Mouse (Mus musculus) hindbrain, postnatal 0 days (tissue): ENCODE results near the gene Sned1. TPM values are rescaled to one million over a fixed set of nuclear protein-coding genes. Genes with fewer than 3 reads are reported as not detected.

ENCODE experiments used
- ATAC-seq: fragments of 200-750 bp; cut with Nextera tagmentation; 2 replicates; pipeline ENCODE4 v1.8.0; 2017; ENCODE audit warnings: mild to moderate bottlenecking, moderate TSS enrichment, moderate library complexity
- DNase-seq: peaks from one replicate; pipeline ENCODE4 v3.0.0-alpha.2; 2015; ENCODE audit warnings: low spot score
- H3K27ac ChIP-seq: fragments of 300-500 bp; sonication (generic); 2 replicates; pipeline ENCODE4 v1.5.1; 2014; ENCODE audit warnings: mild to moderate bottlenecking
- H3K27me3 ChIP-seq: fragments of 300-500 bp; sonication (generic); 2 replicates; pipeline ENCODE4 v1.6.1; 2014; ENCODE audit warnings: low read length, mixed read lengths; ENCODE audit not compliant: insufficient read depth
- H3K36me3 ChIP-seq: fragments of 300-500 bp; sonication (generic); 2 replicates; pipeline ENCODE4 v1.6.1; 2014; ENCODE audit warnings: low read length, mixed read lengths; ENCODE audit not compliant: insufficient read depth
- H3K4me1 ChIP-seq: fragments of 300-500 bp; sonication (generic); 2 replicates; pipeline ENCODE4 v1.6.1; 2014; ENCODE audit warnings: antibody characterized with exemption, low read length, mixed read lengths; ENCODE audit not compliant: insufficient read depth
- H3K4me2 ChIP-seq: fragments of 300-500 bp; sonication (generic); 2 replicates; pipeline ENCODE4 v1.6.1; 2014; ENCODE audit warnings: low read depth, mild to moderate bottlenecking, low read length, moderate library complexity, mixed read lengths
- H3K4me3 ChIP-seq: fragments of 300-500 bp; sonication (generic); 2 replicates; pipeline ENCODE4 v1.5.1; 2014; ENCODE audit warnings: low read length
- H3K9ac ChIP-seq: fragments of 300-500 bp; sonication (generic); replicated peaks from 2 replicates; pipeline ENCODE4 v1.6.1; 2014; ENCODE audit warnings: mild to moderate bottlenecking, low read length, moderate library complexity, mixed read lengths
- H3K9me3 ChIP-seq: fragments of 300-500 bp; sonication (generic); 2 replicates; pipeline ENCODE4 v1.6.1; 2016; ENCODE audit warnings: low read length, mixed read lengths
- CTCF ChIP-seq: IDR thresholded peaks from 2 replicates; pipeline ENCODE4 v1.5.1; 2016; ENCODE audit warnings: antibody characterized with exemption, control low read depth, low read depth
- WGBS: fragments of 180-500 bp; shearing (Covaris S2); extraction: QIAGEN DNeasy Blood & Tissue Kit; methylation state at CpG from one replicate; pipeline ENCODE4 v1.1.7; 2014; 5-methylcytosine and 5-hydroxymethylcytosine counted together
- microRNA-seq, 2 experiments: library from miRNA; unstranded; fragments of <30 nt; microRNA quantifications; one replicate each; pipeline ENCODE4; 2016
- polyA plus RNA-seq: library from polyadenylated mRNA; unstranded; fragments of >200 nt; fragmentation: Nextera tagmentation; extraction: Ambion mirVana; gene quantifications from 2 replicates; pipeline ENCODE4 v1.2.1, GENCODE M21; 2015
- total RNA-seq: library from RNA; depleted of rRNA; stranded (reverse); fragments of >200 nt; gene quantifications from 2 replicates; pipeline ENCODE4 v1.2.3, GENCODE M21; 2014; rRNA removed

Gene Sned1
- total and polyA plus RNA-seq, 2 experiments from 2014 or later = 9.2 to 33.7 TPM

- Histone ChIP-seq H3K27me3 (no peaks in the 10 kb centered on the region), H3K4me3 (no peak overlapping the region), H3K27ac (no peak overlapping the region), H3K4me1 (no peaks in the 10 kb centered on the region), H3K9me3 (no peaks in the 10 kb centered on the region), H3K4me2 (no peak overlapping the region), H3K9ac (no peak overlapping the region), H3K36me3 (peaks cover 5% of the 10 kb centered on the region; the same call in 1 of the 2 replicates)
- 78% methylated on average over 2 of the region's 2 CpGs for WGBS
- ATAC-seq = no peak
- TF ChIP-seq CTCF = no peak
- DNase-seq = no peak
These were observed 99.0 kb downstream of the Sned1 start for GRCm38 (mm10) chr1:93334621-93335020.

GRCm38 (mm10) chr1:93342648-93343503 lies 107.2 kb downstream of the Sned1 start, which contains the start of the genes Ppp1r7 and Pask:
Gene Ppp1r7, plus strand, starts transcription at chr1:93342854.
Gene Pask, minus strand, starts transcription at chr1:93343482.
- peak within 1 kb of the TSS; percentile 64 for H3K4me2 ChIP-seq
- H3K4me3 ChIP-seq = peak within 1 kb of the TSS; percentile 66
- no peaks in the 10 kb centered on the region for H3K36me3 ChIP-seq
- peaks cover 8% of the 10 kb centered on the region for H3K4me1 ChIP-seq
- H3K9me3 ChIP-seq = no peaks in the 10 kb centered on the region
- H3K9ac ChIP-seq = peak within 1 kb of the TSS; percentile 79
- ATAC-seq = peak; percentile 95
- H3K27me3 ChIP-seq = no peaks in the 10 kb centered on the region
- TF ChIP-seq CTCF = no peak
- WGBS = under 1% methylated on average over 63 of the region's 63 CpGs
- peak within 1 kb of the TSS; percentile 75 for H3K27ac ChIP-seq
- DNase-seq = peak; percentile 98

- Histone ChIP-seq H3K9me3 (no peaks in the 10 kb centered on the region), H3K27ac (peak overlapping the region; percentile 75; the same call in 1 of the 2 replicates), H3K9ac (peak overlapping the region; percentile 79), H3K27me3 (no peaks in the 10 kb centered on the region), H3K4me2 (peak overlapping the region; percentile 64), H3K36me3 (no peaks in the 10 kb centered on the region), H3K4me3 (peak overlapping the region; percentile 66), H3K4me1 (peaks cover 8% of the 10 kb centered on the region)
- peak; percentile 99 for DNase-seq
- WGBS = under 1% methylated on average over 39 of the region's 39 CpGs
- peak; percentile 64 for TF ChIP-seq CTCF
- ATAC-seq = peak; percentile 96
These were observed 107.9 kb downstream of the Sned1 start for GRCm38 (mm10) chr1:93343504-93344047.

DNA sequence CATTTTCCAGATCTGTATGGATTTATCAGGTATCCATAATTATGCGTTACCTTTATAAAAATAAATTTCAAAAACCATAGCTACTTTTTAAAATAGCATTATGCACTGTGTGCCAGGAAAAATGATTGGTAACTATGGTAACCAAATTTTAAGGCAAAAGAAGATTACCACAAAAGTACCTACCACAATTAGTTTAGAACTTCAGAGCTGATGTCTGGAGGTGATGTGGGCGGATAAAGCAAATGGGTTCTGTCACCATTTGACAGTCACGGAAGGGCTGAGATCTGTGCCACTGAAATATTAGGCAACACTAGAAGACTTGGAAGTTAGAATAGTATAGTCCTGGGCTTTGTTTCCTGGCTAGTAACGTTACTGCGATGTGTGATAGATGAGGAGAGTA lies 111.5 kb downstream of the Sned1 start:
- Histone ChIP-seq H3K36me3 (peaks cover 22% of the 10 kb centered on the region; the same call in 1 of the 2 replicates), H3K4me2 (no peak overlapping the region), H3K4me1 (peaks cover 8% of the 10 kb centered on the region), H3K27me3 (no peaks in the 10 kb centered on the region), H3K4me3 (no peak overlapping the region), H3K9ac (no peak overlapping the region), H3K27ac (no peak overlapping the region), H3K9me3 (no peaks in the 10 kb centered on the region)
- DNase-seq = no peak
- 91% methylated on average over 5 of the region's 5 CpGs for WGBS
- TF ChIP-seq CTCF = no peak
- no peak for ATAC-seq

DNA sequence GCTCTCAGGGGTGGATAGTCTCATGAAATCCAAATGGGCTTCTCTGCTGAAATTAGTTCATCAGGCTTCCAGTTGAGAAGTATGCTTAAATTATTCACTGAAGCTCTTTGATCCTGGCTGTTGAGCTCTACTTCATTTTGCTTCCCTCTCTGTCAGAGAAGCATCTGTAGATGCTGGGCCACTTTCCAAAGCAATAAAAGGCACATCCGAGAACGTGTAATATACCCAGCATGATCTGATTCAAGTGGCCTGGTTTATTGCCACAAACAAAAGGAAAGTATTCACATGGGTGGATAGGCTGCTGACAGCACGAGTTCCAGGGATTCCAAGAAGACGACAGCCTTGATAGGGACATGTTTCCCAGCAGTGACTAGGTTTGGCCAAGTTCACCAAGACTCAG lies 114.1 kb downstream of the Sned1 start:
- no peak for DNase-seq
- Histone ChIP-seq H3K36me3 (peaks cover 45% of the 10 kb centered on the region; the same call in 1 of the 2 replicates), H3K9me3 (no peaks in the 10 kb centered on the region), H3K27me3 (no peaks in the 10 kb centered on the region), H3K27ac (no peak overlapping the region), H3K4me2 (no peak overlapping the region), H3K4me1 (no peaks in the 10 kb centered on the region), H3K4me3 (no peak overlapping the region), H3K9ac (no peak overlapping the region)
- WGBS = 49% methylated on average over 4 of the region's 4 CpGs
- no peak for ATAC-seq
- TF ChIP-seq CTCF = no peak

Small RNA genes within 50 kb of the gene (microRNA-seq; reads per million reads assigned to microRNA genes)
- 0.36 to 1.1 reads per million in 2 experiments for gene Mir6901
- gene Mir6902 = 0.53 to 0.72 reads per million in 2 experiments

Other genes with a start within 250 kb of the Sned1 start
- not detected in 2 replicates for gene Aqp12, start 229.5 kb upstream of the Sned1 start, total RNA-seq
- gene Aqp12, start 229.5 kb upstream of the Sned1 start, polyA plus RNA-seq = not detected in 2 replicates
- gene Kif1a, start 133.9 kb upstream of the Sned1 start, total RNA-seq = 600 and 696 TPM in 2 replicates
- gene Kif1a, start 133.9 kb upstream of the Sned1 start, polyA plus RNA-seq = 651 and 675 TPM in 2 replicates
- not detected in 2 replicates for gene Agxt, start 100.6 kb upstream of the Sned1 start, total RNA-seq
- gene Agxt, start 100.6 kb upstream of the Sned1 start, polyA plus RNA-seq = not detected in 2 replicates
- gene 2310007B03Rik, start 74.9 kb upstream of the Sned1 start, total RNA-seq = 0.05 and 0.83 TPM in 2 replicates
- 0.11 and 0.16 TPM in 2 replicates for gene 2310007B03Rik, start 74.9 kb upstream of the Sned1 start, polyA plus RNA-seq
- 1.1 and 1.3 TPM in 2 replicates for gene Crocc2, start 67.1 kb upstream of the Sned1 start, total RNA-seq
- 0.48 and 0.63 TPM in 2 replicates for gene Crocc2, start 67.1 kb upstream of the Sned1 start, polyA plus RNA-seq
- gene Mterf4, start 70.1 kb downstream of the Sned1 start, total RNA-seq = 24.0 and 33.6 TPM in 2 replicates
- 23.2 and 23.9 TPM in 2 replicates for gene Mterf4, start 70.1 kb downstream of the Sned1 start, polyA plus RNA-seq
- 10.2 TPM in 2 replicates for gene Ppp1r7, start 107.0 kb downstream of the Sned1 start, total RNA-seq
- gene Ppp1r7, start 107.0 kb downstream of the Sned1 start, polyA plus RNA-seq = 62.2 and 67.1 TPM in 2 replicates
- gene Pask, start 107.6 kb downstream of the Sned1 start, total RNA-seq = 8.4 and 15.0 TPM in 2 replicates
- gene Pask, start 107.6 kb downstream of the Sned1 start, polyA plus RNA-seq = 3.6 and 3.9 TPM in 2 replicates
- 0.22 and 0.89 TPM in 2 replicates for gene Ano7, start 138.1 kb downstream of the Sned1 start, total RNA-seq
- gene Ano7, start 138.1 kb downstream of the Sned1 start, polyA plus RNA-seq = 1.9 and 2.3 TPM in 2 replicates
- 66.0 and 114 TPM in 2 replicates for gene Hdlbp, start 243.0 kb downstream of the Sned1 start, total RNA-seq
- 96.5 and 99.5 TPM in 2 replicates for gene Hdlbp, start 243.0 kb downstream of the Sned1 start, polyA plus RNA-seq